Mouse (Mus musculus): ENCODE results near the gene Nhlrc3. TPM values are rescaled to one million over a fixed set of nuclear protein-coding genes. Genes with fewer than 3 reads are reported as not detected.

Gene Nhlrc3
- polyA plus RNA-seq, 1 experiment from 2014 or later, result 19.3 TPM

DNA sequence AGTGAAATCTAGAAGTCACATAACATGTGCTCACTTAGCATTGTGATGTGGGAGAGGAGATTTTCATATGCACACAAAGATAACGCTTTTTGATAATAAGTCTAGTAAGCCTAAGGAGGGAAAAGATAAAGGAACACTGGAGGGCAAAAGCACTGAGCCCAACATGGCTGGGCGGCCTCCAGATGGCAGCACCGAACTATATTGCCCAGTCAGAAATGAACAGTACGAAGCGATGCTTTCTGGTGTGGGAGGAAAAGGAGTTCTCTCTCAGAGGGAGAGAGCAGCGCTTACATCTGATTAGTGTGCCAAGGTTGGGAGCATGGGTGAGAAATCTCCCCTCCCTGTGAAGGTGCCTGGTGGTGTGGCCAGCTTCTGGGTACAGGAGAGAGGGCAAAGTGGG, 12.8 kb upstream of the Nhlrc3 start:
- Histone ChIP-seq H3K27me3 (replicated peaks; ENCODE audit: control insufficient read depth, insufficient read depth, low read length) (no peaks in the 10 kb centered on the region), H3K4me1 (ENCODE audit: control insufficient read depth, insufficient read depth, low read length) (no peaks in the 10 kb centered on the region), H3K9me3 (ENCODE audit: control insufficient read depth, low read length) (no peaks in the 10 kb centered on the region), H3K4me3 (ENCODE audit: low read length) (no peak overlapping the region), H3K27ac (ENCODE audit: low read length) (no peak overlapping the region), H3K4me2 (ENCODE audit: low read depth, low read length) (no peak overlapping the region), H3K9ac (ENCODE audit: low read depth, low read length) (no peak overlapping the region), H3K36me3 (ENCODE audit: control insufficient read depth, insufficient read depth, low read length) (peaks cover 37% of the 10 kb centered on the region)
- WGBS, result 49% methylated on average over 6 of the region's 6 CpGs
- ATAC-seq, result peak; percentile 44; the same call in 1 of the 2 replicates

DNA sequence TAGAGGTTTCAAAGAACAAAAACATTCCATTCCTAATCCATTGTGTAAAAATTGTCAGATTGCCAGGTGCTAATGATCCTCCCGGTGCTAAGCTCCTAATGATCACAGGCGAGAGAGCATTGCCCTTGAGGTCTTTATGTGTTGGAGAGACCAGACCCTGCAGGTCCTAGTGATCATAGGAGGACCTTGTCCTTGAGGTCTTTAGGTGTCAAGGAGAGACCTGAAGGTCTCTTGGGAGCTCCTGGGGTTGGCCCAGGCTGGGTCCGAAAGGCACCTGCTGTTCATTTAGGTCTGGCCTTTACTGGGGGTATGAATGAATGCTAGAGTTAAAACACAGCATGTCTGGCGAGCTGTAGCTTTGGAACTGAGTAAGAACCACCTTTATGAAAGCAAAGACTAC, 11.0 kb upstream of the Nhlrc3 start:
- H3K4me2 ChIP-seq (ENCODE audit: low read depth, low read length), result no peak overlapping the region
- no peak for ATAC-seq
- no peak overlapping the region for H3K4me3 ChIP-seq (ENCODE audit: low read length)
- H3K36me3 ChIP-seq (ENCODE audit: control insufficient read depth, insufficient read depth, low read length), result peaks cover 31% of the 10 kb centered on the region
- no peak overlapping the region for H3K9ac ChIP-seq (ENCODE audit: low read depth, low read length)
- H3K9me3 ChIP-seq (ENCODE audit: control insufficient read depth, low read length), result no peaks in the 10 kb centered on the region
- H3K4me1 ChIP-seq (ENCODE audit: control insufficient read depth, insufficient read depth, low read length), result peaks cover 6% of the 10 kb centered on the region
- H3K27ac ChIP-seq (ENCODE audit: low read length), result no peak overlapping the region
- H3K27me3 ChIP-seq (replicated peaks; ENCODE audit: control insufficient read depth, insufficient read depth, low read length), result no peaks in the 10 kb centered on the region
- WGBS, result 73% methylated on average over 4 of the region's 4 CpGs

GRCm38 (mm10) chr3:53472061-53472460, 8.9 kb upstream of the Nhlrc3 start:
- H3K27ac ChIP-seq (ENCODE audit: low read length), result no peak overlapping the region
- 96% methylated on average over 5 of the region's 5 CpGs for WGBS
- no peak overlapping the region for H3K4me2 ChIP-seq (ENCODE audit: low read depth, low read length)
- no peak overlapping the region for H3K4me3 ChIP-seq (ENCODE audit: low read length)
- peaks cover 20% of the 10 kb centered on the region for H3K36me3 ChIP-seq (ENCODE audit: control insufficient read depth, insufficient read depth, low read length)
- no peaks in the 10 kb centered on the region for H3K9me3 ChIP-seq (ENCODE audit: control insufficient read depth, low read length)
- no peaks in the 10 kb centered on the region for H3K27me3 ChIP-seq (replicated peaks; ENCODE audit: control insufficient read depth, insufficient read depth, low read length)
- no peak overlapping the region for H3K9ac ChIP-seq (ENCODE audit: low read depth, low read length)
- ATAC-seq, result no peak
- H3K4me1 ChIP-seq (ENCODE audit: control insufficient read depth, insufficient read depth, low read length), result peaks cover 16% of the 10 kb centered on the region

DNA sequence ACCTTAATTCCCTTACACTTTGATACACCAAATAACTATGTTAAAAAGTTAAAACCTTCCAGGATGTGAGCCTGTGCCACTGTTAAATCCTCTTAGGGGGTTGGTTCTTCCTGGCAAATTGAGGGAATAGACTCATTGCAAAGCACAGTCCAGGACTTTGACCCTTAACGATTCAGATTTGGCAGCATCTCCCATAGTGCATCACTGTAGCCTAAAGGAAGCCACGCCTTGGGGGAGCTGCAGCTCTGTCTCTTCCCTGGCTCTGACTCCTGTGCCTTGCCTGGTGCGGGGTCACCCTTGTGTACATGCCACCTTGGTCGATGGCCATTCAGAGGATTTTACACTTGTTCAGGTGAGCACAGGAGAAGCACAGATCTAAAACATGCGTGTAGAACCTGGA, 6.5 kb upstream of the Nhlrc3 start:
- Histone ChIP-seq H3K9ac (ENCODE audit: low read depth, low read length) (no peak overlapping the region), H3K36me3 (ENCODE audit: control insufficient read depth, insufficient read depth, low read length) (peaks cover 16% of the 10 kb centered on the region), H3K4me1 (ENCODE audit: control insufficient read depth, insufficient read depth, low read length) (peaks cover 30% of the 10 kb centered on the region), H3K27me3 (replicated peaks; ENCODE audit: control insufficient read depth, insufficient read depth, low read length) (no peaks in the 10 kb centered on the region), H3K27ac (ENCODE audit: low read length) (no peak overlapping the region), H3K4me3 (ENCODE audit: low read length) (no peak overlapping the region), H3K9me3 (ENCODE audit: control insufficient read depth, low read length) (no peaks in the 10 kb centered on the region), H3K4me2 (ENCODE audit: low read depth, low read length) (no peak overlapping the region)
- WGBS, result 75% methylated on average over 5 of the region's 5 CpGs
- ATAC-seq, result peak; percentile 26; the same call in 1 of the 2 replicates

- no peak overlapping the region for H3K9ac ChIP-seq (ENCODE audit: low read depth, low read length)
- H3K36me3 ChIP-seq (ENCODE audit: control insufficient read depth, insufficient read depth, low read length), result peaks cover 7% of the 10 kb centered on the region
- no peak overlapping the region for H3K4me2 ChIP-seq (ENCODE audit: low read depth, low read length)
- no peaks in the 10 kb centered on the region for H3K9me3 ChIP-seq (ENCODE audit: control insufficient read depth, low read length)
- WGBS, result 77% methylated on average over 5 of the region's 5 CpGs
- no peak for ATAC-seq
- no peak overlapping the region for H3K4me3 ChIP-seq (ENCODE audit: low read length)
- H3K27ac ChIP-seq (ENCODE audit: low read length), result no peak overlapping the region
- H3K4me1 ChIP-seq (ENCODE audit: control insufficient read depth, insufficient read depth, low read length), result peaks cover 30% of the 10 kb centered on the region
- H3K27me3 ChIP-seq (replicated peaks; ENCODE audit: control insufficient read depth, insufficient read depth, low read length), result no peaks in the 10 kb centered on the region
Observed at GRCm38 (mm10) chr3:53467356-53467755, 4.2 kb upstream of the Nhlrc3 start.

DNA sequence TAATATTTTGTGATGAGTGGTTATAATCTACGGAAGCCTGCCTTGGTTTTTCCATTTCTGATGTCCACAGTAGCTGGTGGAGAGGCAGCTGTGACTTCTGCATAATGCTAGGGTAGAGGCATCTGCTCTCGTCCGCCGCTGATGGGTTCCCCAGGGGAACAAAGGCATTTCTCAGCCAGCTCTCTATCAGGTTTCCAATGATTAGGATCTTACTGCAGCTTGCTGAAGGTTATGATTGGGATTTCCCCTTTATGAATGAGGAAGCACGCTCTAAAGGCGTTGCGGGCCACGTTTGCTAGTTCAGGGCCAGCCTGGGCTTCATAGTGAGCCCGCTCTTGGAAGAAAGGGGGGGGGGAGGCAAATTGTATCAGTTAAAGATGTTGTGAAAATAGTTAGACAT, 3.3 kb upstream of the Nhlrc3 start:
- H3K4me3 ChIP-seq (ENCODE audit: low read length), result no peak overlapping the region
- no peak overlapping the region for H3K9ac ChIP-seq (ENCODE audit: low read depth, low read length)
- H3K27ac ChIP-seq (ENCODE audit: low read length), result no peak overlapping the region
- no peaks in the 10 kb centered on the region for H3K9me3 ChIP-seq (ENCODE audit: control insufficient read depth, low read length)
- H3K27me3 ChIP-seq (replicated peaks; ENCODE audit: control insufficient read depth, insufficient read depth, low read length), result no peaks in the 10 kb centered on the region
- H3K4me2 ChIP-seq (ENCODE audit: low read depth, low read length), result no peak overlapping the region
- peaks cover under 1% of the 10 kb centered on the region for H3K36me3 ChIP-seq (ENCODE audit: control insufficient read depth, insufficient read depth, low read length)
- peaks cover 30% of the 10 kb centered on the region for H3K4me1 ChIP-seq (ENCODE audit: control insufficient read depth, insufficient read depth, low read length)
- no peak for ATAC-seq
- 67% methylated on average over 9 of the region's 9 CpGs for WGBS

- ATAC-seq, result no peak
Observed at GRCm38 (mm10) chr3:53465330-53465729, 2.2 kb upstream of the Nhlrc3 start.

DNA sequence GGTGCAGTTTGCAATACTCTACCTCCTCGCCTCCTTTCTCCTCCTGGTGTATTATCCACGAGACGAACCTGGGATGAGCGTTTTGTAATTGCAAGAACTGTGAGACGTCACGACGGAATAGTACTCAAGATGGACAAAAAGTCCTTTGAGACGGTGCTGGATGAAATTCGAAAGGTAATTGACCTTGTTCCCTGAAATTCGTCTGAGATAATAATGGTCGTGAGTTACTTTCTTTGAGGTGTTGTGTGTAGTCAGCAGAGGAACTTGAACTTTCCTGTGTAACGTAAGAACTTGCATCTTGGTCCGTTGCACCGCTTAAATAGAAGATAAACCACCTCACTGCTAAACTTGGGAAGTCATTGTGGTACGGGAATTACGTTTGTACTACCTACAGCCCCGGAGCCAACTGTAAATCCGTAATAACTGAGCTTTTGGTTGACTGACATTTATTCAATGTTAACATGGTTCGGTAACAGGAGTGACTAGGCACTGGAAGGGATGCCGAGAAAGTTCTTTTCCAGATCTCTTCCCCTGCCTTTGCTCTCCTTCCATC, 1.1 kb upstream of the Nhlrc3 start:
- no peaks in the 10 kb centered on the region for H3K9me3 ChIP-seq (ENCODE audit: control insufficient read depth, low read length)
- no peaks in the 10 kb centered on the region for H3K27me3 ChIP-seq (replicated peaks; ENCODE audit: control insufficient read depth, insufficient read depth, low read length)

More at GRCm38 (mm10) chr3:53465330-53465729, 2.2 kb upstream of the Nhlrc3 start:
- Histone ChIP-seq H3K4me1 (ENCODE audit: control insufficient read depth, insufficient read depth, low read length) (peaks cover 33% of the 10 kb centered on the region), H3K4me3 (ENCODE audit: low read length) (peak overlapping the region; percentile 35), H3K36me3 (ENCODE audit: control insufficient read depth, insufficient read depth, low read length) (no peaks in the 10 kb centered on the region), H3K4me2 (ENCODE audit: low read depth, low read length) (peak overlapping the region; percentile 52), H3K9me3 (ENCODE audit: control insufficient read depth, low read length) (no peaks in the 10 kb centered on the region), H3K27ac (ENCODE audit: low read length) (no peak overlapping the region), H3K27me3 (replicated peaks; ENCODE audit: control insufficient read depth, insufficient read depth, low read length) (no peaks in the 10 kb centered on the region), H3K9ac (ENCODE audit: low read depth, low read length) (peak overlapping the region; percentile 37; the same call in 1 of the 2 replicates)
- 33% methylated on average over 6 of the region's 6 CpGs for WGBS

GRCm38 (mm10) chr3:53463765-53464114, 608 bp upstream of the Nhlrc3 start:
- H3K9me3 ChIP-seq (ENCODE audit: control insufficient read depth, low read length), result no peaks in the 10 kb centered on the region
- no peaks in the 10 kb centered on the region for H3K36me3 ChIP-seq (ENCODE audit: control insufficient read depth, insufficient read depth, low read length)
- WGBS, result under 1% methylated on average over 35 of the region's 35 CpGs
- H3K4me1 ChIP-seq (ENCODE audit: control insufficient read depth, insufficient read depth, low read length), result peaks cover 23% of the 10 kb centered on the region
- H3K4me3 ChIP-seq (ENCODE audit: low read length), result peak overlapping the region; percentile 97
- peak overlapping the region; percentile 94 for H3K9ac ChIP-seq (ENCODE audit: low read depth, low read length)
- no peaks in the 10 kb centered on the region for H3K27me3 ChIP-seq (replicated peaks; ENCODE audit: control insufficient read depth, insufficient read depth, low read length)
- H3K4me2 ChIP-seq (ENCODE audit: low read depth, low read length), result no peak overlapping the region; the same call in 1 of the 2 replicates
- ATAC-seq, result peak; percentile 66
- H3K27ac ChIP-seq (ENCODE audit: low read length), result peak overlapping the region; percentile 84

More for the DNA sequence above, 1.1 kb upstream of the Nhlrc3 start:
- peak overlapping the region; percentile 94 for H3K9ac ChIP-seq (ENCODE audit: low read depth, low read length)
- under 1% methylated on average over 20 of the region's 20 CpGs for WGBS
- H3K36me3 ChIP-seq (ENCODE audit: control insufficient read depth, insufficient read depth, low read length), result no peaks in the 10 kb centered on the region
- no peak for ATAC-seq
- H3K4me3 ChIP-seq (ENCODE audit: low read length), result peak overlapping the region; percentile 97
- H3K4me2 ChIP-seq (ENCODE audit: low read depth, low read length), result peak overlapping the region; percentile 73
- no peak overlapping the region for H3K27ac ChIP-seq (ENCODE audit: low read length)
- peaks cover 27% of the 10 kb centered on the region for H3K4me1 ChIP-seq (ENCODE audit: control insufficient read depth, insufficient read depth, low read length)

GRCm38 (mm10) chr3:53462701-53463045, 459 bp downstream of the Nhlrc3 start:
- H3K27me3 ChIP-seq (replicated peaks; ENCODE audit: control insufficient read depth, insufficient read depth, low read length), result no peaks in the 10 kb centered on the region
- H3K36me3 ChIP-seq (ENCODE audit: control insufficient read depth, insufficient read depth, low read length), result no peaks in the 10 kb centered on the region
- no peaks in the 10 kb centered on the region for H3K9me3 ChIP-seq (ENCODE audit: control insufficient read depth, low read length)
- peak; percentile 5; the same call in 1 of the 2 replicates for ATAC-seq
- peak overlapping the region; percentile 97 for H3K4me3 ChIP-seq (ENCODE audit: low read length)
- 2% methylated on average over 9 of the region's 9 CpGs for WGBS
- peak overlapping the region; percentile 71 for H3K4me2 ChIP-seq (ENCODE audit: low read depth, low read length)
- H3K27ac ChIP-seq (ENCODE audit: low read length), result peak overlapping the region; percentile 92
- peaks cover 21% of the 10 kb centered on the region for H3K4me1 ChIP-seq (ENCODE audit: control insufficient read depth, insufficient read depth, low read length)
- H3K9ac ChIP-seq (ENCODE audit: low read depth, low read length), result peak overlapping the region; percentile 94

Data from intestine, embryonic 16.5 days (tissue).